Mouse (Mus musculus): ENCODE results near the gene Hk1. TPM values are rescaled to one million over a fixed set of nuclear protein-coding genes. Genes with fewer than 3 reads are reported as not detected.

Gene Hk1
- total RNA-seq, 4 experiments from 2014 or later, result 306 to 330 (median 314) TPM

GRCm38 (mm10) chr10:62320402-62320978 is 59.2 kb downstream of the Hk1 start:
- peak; percentile 52 to 61 for DNase-seq (ENCODE audit: low spot score in 2 of 2)

GRCm38 (mm10) chr10:62319154-62319553 is 60.6 kb downstream of the Hk1 start:
- DNase-seq (ENCODE audit: low spot score in 2 of 2), result no peak

DNA sequence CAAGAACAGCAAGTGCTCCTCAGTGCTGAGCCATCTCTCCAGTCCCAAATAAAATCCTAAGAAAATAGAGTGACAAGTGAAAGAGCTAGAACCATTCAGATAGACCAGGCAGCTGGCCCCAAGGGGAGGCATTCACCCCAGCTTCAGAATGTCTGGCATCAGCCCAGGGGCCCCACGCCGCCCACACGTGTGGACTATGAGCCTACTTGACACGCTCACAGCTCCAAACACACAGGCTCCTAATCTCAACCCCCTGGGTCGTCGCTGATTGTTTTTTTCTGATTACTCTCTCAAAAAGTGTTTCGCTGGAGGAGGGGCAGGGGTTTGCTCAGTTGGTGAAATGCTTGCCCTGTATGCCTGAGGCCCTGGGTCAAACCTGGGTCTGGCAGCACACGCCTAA is 63.2 kb downstream of the Hk1 start:
- no peak for DNase-seq (ENCODE audit: low spot score in 2 of 2)

- no peak for DNase-seq (ENCODE audit: low spot score in 2 of 2)
Observed at GRCm38 (mm10) chr10:62313885-62314424, 65.8 kb downstream of the Hk1 start.

GRCm38 (mm10) chr10:62313140-62313539 is 66.6 kb downstream of the Hk1 start:
- DNase-seq (ENCODE audit: low spot score in 2 of 2), result no peak

GRCm38 (mm10) chr10:62311464-62311863 is 68.2 kb downstream of the Hk1 start:
- no peak for DNase-seq (ENCODE audit: low spot score in 2 of 2)

DNA sequence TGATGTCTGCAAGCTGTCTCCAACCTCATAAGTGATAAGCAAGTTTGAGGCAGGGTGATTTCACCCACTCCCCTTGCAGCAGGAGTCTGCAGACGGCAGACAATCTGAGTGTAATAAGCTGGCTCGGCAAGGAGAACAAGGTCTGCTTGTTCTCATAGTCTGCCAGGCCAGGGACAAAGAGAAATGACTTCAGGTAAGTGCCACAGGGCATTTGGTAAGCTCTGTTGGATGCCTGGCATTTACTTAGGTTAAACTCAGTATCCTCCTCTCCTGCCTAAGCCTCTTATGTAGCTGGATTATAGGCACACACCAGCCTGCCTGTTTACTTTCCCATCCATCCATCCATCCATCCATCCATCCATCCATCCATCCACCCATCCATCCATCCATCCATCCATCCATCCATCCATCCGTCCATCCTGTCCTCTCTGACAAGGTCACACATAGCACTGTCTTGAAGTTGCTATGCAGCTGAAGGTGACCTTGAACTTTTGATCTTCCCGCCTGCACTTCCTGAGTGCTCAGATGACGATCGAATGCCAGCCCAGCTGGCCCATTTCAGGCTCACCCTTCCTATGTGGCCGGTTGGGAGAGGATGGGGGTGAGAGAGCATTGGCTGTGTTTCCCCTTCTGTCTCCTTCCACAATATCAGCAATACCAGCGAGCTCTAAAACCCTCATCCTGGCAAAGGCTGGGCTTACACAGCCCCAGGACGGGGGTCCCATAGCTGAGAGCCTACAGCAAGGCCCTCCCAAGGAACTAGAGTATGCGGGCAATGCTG is 69.3 kb downstream of the Hk1 start:
- no peak for DNase-seq (ENCODE audit: low spot score in 2 of 2)

- DNase-seq (ENCODE audit: low spot score in 2 of 2), result no peak
Observed at GRCm38 (mm10) chr10:62309593-62309992, 70.1 kb downstream of the Hk1 start.

GRCm38 (mm10) chr10:62308896-62309491 is 70.7 kb downstream of the Hk1 start:
- DNase-seq (ENCODE audit: low spot score in 2 of 2), result no peak

- DNase-seq (ENCODE audit: low spot score in 2 of 2), result no peak
Observed at GRCm38 (mm10) chr10:62306483-62306882, 73.2 kb downstream of the Hk1 start.

GRCm38 (mm10) chr10:62305090-62305489 is 74.6 kb downstream of the Hk1 start:
- DNase-seq (ENCODE audit: low spot score in 2 of 2), result no peak

DNA sequence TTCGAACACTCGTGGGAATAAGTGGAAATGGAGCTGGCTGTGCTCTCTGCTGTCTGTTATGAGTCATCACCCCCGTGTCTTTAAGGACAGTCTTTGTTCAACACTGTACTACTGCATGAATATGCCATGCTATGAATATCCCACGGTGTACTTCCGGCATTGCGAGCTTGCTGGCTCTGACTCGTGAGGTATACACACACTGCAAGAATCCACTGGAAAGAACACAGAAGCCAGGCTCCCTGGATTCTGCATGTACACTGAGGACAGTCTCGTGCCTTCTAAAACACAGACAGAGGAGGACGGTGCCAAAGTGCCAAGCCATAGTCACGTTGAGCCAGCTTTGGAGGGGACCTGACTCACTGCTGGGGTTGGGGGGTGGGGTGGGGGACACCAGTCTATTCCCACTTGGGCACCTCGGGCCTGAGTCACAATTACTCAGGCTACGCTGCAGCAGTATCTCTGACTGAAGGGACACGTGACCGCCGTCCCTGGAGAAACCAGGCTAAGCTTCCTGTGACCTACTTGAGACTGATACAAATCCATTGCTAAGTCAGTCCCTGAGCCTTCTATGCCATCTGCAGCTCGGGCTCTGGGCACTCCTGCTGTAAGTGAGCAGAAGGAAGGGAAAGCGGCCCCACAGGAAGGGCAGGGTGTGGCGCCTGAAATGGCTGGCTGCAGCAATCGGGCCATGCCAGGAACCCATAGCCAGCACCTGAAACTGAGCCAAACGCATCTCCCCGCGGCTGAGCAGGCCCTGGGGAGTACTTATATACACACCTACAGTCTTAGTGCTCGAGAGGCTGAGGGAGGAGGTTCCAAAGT is 79.5 kb downstream of the Hk1 start:
- DNase-seq (ENCODE audit: low spot score in 2 of 2), result no peak

- no peak for DNase-seq (ENCODE audit: low spot score in 2 of 2)
Observed at GRCm38 (mm10) chr10:62296086-62296872, 83.4 kb downstream of the Hk1 start.

DNA sequence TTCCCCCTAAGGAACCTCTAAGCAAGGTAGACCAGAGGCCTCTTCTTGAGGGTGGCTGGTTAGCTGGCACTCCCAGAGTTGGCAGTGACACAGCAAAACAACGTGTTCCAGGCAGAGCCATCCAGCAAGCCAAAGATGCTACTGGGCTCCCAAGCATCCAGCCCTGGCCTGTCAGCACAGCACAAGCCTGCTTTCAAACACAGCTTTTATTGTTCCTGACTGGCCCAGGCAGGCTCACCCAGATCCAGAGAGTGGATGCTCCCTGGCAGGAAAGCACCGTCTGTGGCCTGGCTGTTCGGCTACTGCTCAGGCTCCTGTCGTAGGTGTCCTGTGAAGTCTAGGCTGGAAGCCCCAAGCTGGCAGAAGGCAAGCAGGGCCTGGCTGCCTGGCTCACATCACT is 85.6 kb downstream of the Hk1 start:
- peak; percentile 59 to 62 for DNase-seq (ENCODE audit: low spot score in 2 of 2)

- no peak for DNase-seq (ENCODE audit: low spot score in 2 of 2)
Observed at GRCm38 (mm10) chr10:62287460-62288124, 92.1 kb downstream of the Hk1 start.

DNA sequence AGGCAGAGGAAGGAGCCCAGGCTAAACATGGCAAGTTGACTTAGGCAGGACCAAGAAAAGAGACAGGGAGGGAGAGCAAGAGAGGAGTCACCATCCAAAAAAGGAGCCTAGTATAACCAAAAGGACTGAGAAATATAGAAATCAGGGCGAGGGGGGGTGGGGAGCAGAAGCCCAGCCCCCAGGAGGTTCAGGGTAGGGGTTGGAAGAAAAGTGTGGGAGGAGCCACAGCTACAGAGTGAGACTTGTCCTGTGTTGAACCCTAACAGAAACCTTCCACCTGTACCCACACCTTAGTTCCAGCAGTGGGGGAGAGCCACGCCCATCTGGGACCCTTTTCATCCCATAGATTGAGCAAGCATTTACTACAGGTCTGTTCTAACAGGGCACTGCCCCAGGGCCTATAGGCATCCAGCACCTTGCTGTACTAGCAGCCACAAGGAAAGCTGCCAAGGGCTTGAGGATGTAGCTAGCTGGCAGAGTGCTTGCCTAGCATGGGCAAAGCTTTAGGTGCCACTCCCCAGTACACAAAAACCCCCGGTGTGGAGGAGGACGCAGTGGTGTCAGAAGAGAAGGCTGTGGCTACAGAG is 96.4 kb downstream of the Hk1 start:
- no peak for DNase-seq (ENCODE audit: low spot score in 2 of 2)

- DNase-seq (ENCODE audit: low spot score in 2 of 2), result no peak
Observed at GRCm38 (mm10) chr10:62282782-62283181, 96.9 kb downstream of the Hk1 start.

DNA sequence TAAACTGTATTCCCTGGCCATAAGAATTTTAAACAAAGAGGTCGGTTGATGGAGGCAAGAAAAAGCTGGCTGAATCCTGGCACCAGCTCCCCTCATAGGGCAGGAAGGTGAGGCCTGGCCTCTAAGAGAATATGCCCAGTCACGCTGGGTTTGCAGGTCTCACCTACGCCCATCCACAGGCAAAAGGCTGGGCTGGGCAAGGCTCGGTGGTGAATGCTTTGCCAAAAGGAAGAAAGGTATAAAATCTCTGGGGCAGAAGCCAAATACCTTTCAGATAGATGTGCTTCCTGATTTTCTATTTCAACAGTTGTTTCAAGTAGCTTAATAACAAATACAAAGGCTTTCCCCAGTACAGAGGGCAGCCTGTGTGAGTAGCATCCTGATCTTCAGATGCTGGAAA is 100.0 kb downstream of the Hk1 start:
- no peak for DNase-seq (ENCODE audit: low spot score in 2 of 2)

DNA sequence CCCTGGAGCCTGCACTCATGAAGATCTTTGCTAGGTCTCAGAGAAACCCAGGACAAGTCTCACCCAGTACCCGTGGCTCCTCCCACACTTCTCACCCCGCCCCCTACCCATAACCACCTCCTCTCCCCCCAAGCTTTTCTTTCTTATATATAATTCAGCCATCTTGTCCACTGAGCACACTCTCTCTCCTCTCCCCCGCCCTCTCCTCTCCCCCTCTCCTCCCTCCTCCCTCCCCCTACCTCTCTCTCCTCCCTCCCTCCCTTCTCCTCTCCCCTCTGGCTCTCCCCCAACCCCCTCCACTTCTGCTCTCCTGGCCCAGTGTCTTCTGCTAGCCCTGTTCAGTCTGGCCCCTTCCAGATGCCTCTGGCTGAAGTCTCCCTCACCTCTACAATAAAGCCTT is 100.6 kb downstream of the Hk1 start:
- DNase-seq (ENCODE audit: low spot score in 2 of 2), result no peak
